Mouse (Mus musculus): ENCODE results near the gene Irf2.

- TF ChIP-seq POLR2A (IDR thresholded peaks at IDR 0.05; ENCODE audit: control insufficient read depth, low read depth, low read length), result no peak
- TF ChIP-seq CTCF (IDR thresholded peaks at IDR 0.05; ENCODE audit: control insufficient read depth, insufficient read depth, insufficient replicate concordance, low read depth, low read length), result no peak
Observed at GRCm38 (mm10) chr8:46739956-46740512, 502 bp downstream of the Irf2 start.
